Mouse (Mus musculus): ENCODE results near the gene Fbrs. TPM values are rescaled to one million over a fixed set of nuclear protein-coding genes. Genes with fewer than 3 reads are reported as not detected.
"Not testable (repeated sequence)": the region's sequence is repeated elsewhere in the genome, so short reads cannot be mapped to it uniquely, and the experiment has no call there.

Fbrs gene
- polyA plus RNA-seq (2015; fragmentation: Nextera tagmentation; extraction: Ambion mirVana), result 7.0 and 9.0 TPM in 2 replicates

GRCm38 (mm10) chr7:127478635-127479317 is at the start of gene Fbrs:
Gene Fbrs (plus strand): TSS chr7:127479199.
- Histone ChIP-seq H3K27me3 (no peaks in the 10 kb centered on the region), H3K4me1 (replicated peaks) (peaks cover 29% of the 10 kb centered on the region), H3K4me3 (peak within 1 kb of the TSS; percentile 91), H3K9me3 (replicated peaks) (no peaks in the 10 kb centered on the region), H3K4me2 (peak within 1 kb of the TSS; percentile 89), H3K9ac (peak within 1 kb of the TSS; percentile 91), H3K27ac (peak within 1 kb of the TSS; percentile 98), H3K36me3 (peaks cover 45% of the 10 kb centered on the region)
- ATAC-seq (replicated peaks; ENCODE audit: insufficient number of reproducible peaks, insufficient read depth, low FRiP score, low read depth), result peak; percentile 84
- WGBS, result under 1% methylated on average over 62 of the region's 62 CpGs

DNA sequence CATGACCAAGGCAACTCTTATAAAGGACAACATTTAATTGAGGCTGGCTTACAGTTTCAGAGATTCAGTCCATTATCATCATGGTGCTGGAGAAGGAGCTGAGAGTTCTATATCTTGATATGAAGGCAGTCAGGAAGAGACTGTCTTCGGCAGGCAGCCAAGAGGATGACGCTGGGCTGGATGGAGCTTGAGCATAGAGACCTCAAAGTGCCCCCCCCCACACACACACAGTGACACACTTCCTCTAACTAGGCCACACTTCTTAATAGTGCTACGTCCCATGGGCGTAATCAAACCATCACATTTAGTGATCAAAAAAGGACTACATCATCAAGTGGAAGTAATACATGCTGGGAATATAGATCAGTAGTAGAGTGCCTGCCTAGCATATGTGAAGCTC is 43.8 kb upstream of the Fbrs start:
- 0 out of 2 replicates have a peak, but pooled peaks cover 7% of the 10 kb centered on the region for H3K9me3 ChIP-seq (replicated peaks)
- H3K27ac ChIP-seq, result no peak overlapping the region
- no peak overlapping the region for H3K4me2 ChIP-seq
- 87% methylated on average over 4 of the region's 4 CpGs for WGBS
- no peak for ATAC-seq (replicated peaks; ENCODE audit: insufficient number of reproducible peaks, insufficient read depth, low FRiP score, low read depth)
- no peaks in the 10 kb centered on the region for H3K4me1 ChIP-seq (replicated peaks)
- no peak overlapping the region for H3K9ac ChIP-seq
- no peaks in the 10 kb centered on the region for H3K27me3 ChIP-seq
- H3K36me3 ChIP-seq, result no peaks in the 10 kb centered on the region
- H3K4me3 ChIP-seq, result no peak overlapping the region

DNA sequence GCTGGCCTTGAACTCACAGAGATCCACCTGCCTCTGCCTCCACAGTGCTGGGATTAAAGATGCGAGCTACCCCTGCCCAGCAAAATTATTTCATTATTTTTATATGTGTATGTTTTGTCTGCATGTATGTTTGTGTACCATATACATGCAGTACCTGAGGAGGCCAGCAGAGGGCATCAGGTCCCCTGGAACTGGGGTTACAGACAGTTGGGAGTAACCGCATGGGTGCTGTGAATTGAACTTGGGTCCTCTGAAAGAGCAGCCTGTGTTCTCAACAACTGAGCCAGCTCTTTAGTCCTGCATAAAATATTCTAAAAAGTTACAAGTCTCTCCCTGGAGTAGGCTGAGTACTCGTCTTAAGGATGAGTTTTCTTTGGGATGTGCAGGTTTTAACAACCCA is 41.3 kb upstream of the Fbrs start:
- WGBS, result 86% methylated on average over 3 of the region's 3 CpGs
- peaks cover 4% of the 10 kb centered on the region; the same call in 1 of the 2 replicates for H3K36me3 ChIP-seq
- ATAC-seq (replicated peaks; ENCODE audit: insufficient number of reproducible peaks, insufficient read depth, low FRiP score, low read depth), result no peak
- H3K9me3 ChIP-seq (replicated peaks), result 0 out of 2 replicates have a peak, but pooled peaks cover 7% of the 10 kb centered on the region
- H3K27ac ChIP-seq, result no peak overlapping the region
- H3K9ac ChIP-seq, result no peak overlapping the region
- H3K4me1 ChIP-seq (replicated peaks), result no peaks in the 10 kb centered on the region
- H3K4me2 ChIP-seq, result no peak overlapping the region
- H3K4me3 ChIP-seq, result no peak overlapping the region
- no peaks in the 10 kb centered on the region for H3K27me3 ChIP-seq

DNA sequence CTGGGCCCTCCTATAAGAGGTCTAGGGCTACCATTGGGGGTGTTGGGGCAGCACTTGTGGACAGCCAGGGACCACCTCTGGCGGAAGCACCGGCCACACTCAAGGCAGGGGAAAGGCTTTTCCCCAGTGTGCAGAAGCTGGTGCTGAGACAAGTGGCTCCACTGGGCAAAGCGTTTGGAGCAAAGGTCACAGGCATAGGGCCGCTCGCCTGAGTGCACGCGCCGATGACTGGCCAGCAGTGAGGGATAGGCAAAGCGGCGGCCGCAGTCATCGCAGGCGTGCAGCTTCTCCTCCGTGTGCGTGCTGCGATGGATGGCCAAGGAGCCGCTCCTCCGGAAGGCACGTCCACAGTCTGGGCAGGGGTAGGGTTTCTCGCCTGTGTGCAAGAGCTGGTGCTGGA is 35.0 kb upstream of the Fbrs start:
- H3K4me3 ChIP-seq, result no peak overlapping the region
- no peak overlapping the region for H3K4me2 ChIP-seq
- 88% methylated on average over 20 of the region's 20 CpGs for WGBS
- H3K9ac ChIP-seq, result no peak overlapping the region
- H3K4me1 ChIP-seq (replicated peaks), result 0 out of 2 replicates have a peak, but pooled peaks cover 5% of the 10 kb centered on the region
- H3K9me3 ChIP-seq (replicated peaks), result no peaks in the 10 kb centered on the region
- H3K36me3 ChIP-seq, result peaks cover 28% of the 10 kb centered on the region
- no peaks in the 10 kb centered on the region for H3K27me3 ChIP-seq
- ATAC-seq (replicated peaks; ENCODE audit: insufficient number of reproducible peaks, insufficient read depth, low FRiP score, low read depth), result no peak
- no peak overlapping the region for H3K27ac ChIP-seq

DNA sequence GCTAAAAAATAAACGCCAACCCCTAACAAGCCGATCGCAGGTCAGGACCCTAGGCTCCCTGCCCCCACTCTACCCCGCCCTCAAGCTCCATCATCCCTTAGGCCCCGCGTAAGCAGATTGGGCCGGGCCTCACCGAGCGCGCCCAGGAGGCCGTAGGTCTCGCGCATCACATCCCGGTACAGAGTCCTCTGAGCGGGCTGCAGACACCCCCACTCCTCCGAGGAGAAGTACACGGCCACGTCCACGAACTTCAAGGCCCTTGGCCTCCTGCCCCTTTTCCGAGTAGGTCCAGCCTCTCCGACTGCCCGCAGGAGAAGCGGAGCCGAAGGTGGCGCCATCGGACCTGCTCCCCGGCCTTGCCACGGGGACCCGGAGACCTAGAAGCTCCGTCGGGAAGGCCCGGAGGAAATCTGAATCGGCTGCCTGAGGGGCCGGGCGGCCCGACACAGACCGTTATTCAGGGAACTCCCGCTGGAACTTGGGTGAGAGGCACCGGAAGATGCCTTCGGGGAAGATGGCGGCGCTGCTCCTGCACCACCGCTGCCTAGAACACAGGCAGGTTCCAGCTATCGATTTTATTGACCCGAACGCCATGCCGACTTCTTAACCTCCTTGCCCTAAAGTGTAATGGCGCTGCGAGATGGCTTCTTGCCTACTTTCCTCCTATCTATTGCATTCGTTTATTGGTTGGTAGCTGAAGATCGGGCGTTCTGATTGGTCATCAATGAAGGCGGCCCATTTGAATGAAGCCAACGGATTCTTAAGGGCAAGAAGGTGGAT is 30.3 kb upstream of the Fbrs start, which contains the start of gene Zfp689:
TSS of gene Zfp689 (minus strand) at position 638 of the 780 bp plus-strand sequence.
- Histone ChIP-seq H3K4me1 (replicated peaks) (peaks cover 35% of the 10 kb centered on the region), H3K36me3 (peaks cover 17% of the 10 kb centered on the region), H3K9ac (peak within 1 kb of the TSS; percentile 79), H3K27ac (peak within 1 kb of the TSS; percentile 93), H3K4me2 (peak within 1 kb of the TSS; percentile 74), H3K27me3 (no peaks in the 10 kb centered on the region), H3K4me3 (peak within 1 kb of the TSS; percentile 67), H3K9me3 (replicated peaks) (no peaks in the 10 kb centered on the region)
- WGBS, result under 1% methylated on average over 54 of the region's 54 CpGs
- peak; percentile 88 for ATAC-seq (replicated peaks; ENCODE audit: insufficient number of reproducible peaks, insufficient read depth, low FRiP score, low read depth)

GRCm38 (mm10) chr7:127449966-127450365 is 29.0 kb upstream of the Fbrs start:
- no peaks in the 10 kb centered on the region for H3K27me3 ChIP-seq
- ATAC-seq (replicated peaks; ENCODE audit: insufficient number of reproducible peaks, insufficient read depth, low FRiP score, low read depth), result no peak
- H3K27ac ChIP-seq, result no peak overlapping the region
- peak overlapping the region; percentile 35; the same call in 1 of the 2 replicates for H3K9ac ChIP-seq
- no peaks in the 10 kb centered on the region for H3K9me3 ChIP-seq (replicated peaks)
- H3K4me1 ChIP-seq (replicated peaks), result peaks cover 35% of the 10 kb centered on the region
- H3K4me3 ChIP-seq, result peak overlapping the region; percentile 67
- H3K4me2 ChIP-seq, result peak overlapping the region; percentile 74
- H3K36me3 ChIP-seq, result peaks cover 9% of the 10 kb centered on the region
- WGBS, result 81% methylated on average over 7 of the region's 7 CpGs

- H3K36me3 ChIP-seq, result peaks cover 28% of the 10 kb centered on the region
- no peak for ATAC-seq (replicated peaks; ENCODE audit: insufficient number of reproducible peaks, insufficient read depth, low FRiP score, low read depth)
- WGBS, result 96% methylated on average over 2 of the region's 2 CpGs
- H3K4me3 ChIP-seq, result no peak overlapping the region
- H3K4me2 ChIP-seq, result no peak overlapping the region
- no peak overlapping the region for H3K9ac ChIP-seq
- H3K27me3 ChIP-seq, result no peaks in the 10 kb centered on the region
- no peak overlapping the region for H3K27ac ChIP-seq
- H3K4me1 ChIP-seq (replicated peaks), result peaks cover 30% of the 10 kb centered on the region
- H3K9me3 ChIP-seq (replicated peaks), result no peaks in the 10 kb centered on the region
Observed at GRCm38 (mm10) chr7:127453056-127453455, 25.9 kb upstream of the Fbrs start.

GRCm38 (mm10) chr7:127454905-127455304 is 24.1 kb upstream of the Fbrs start:
- no peak for ATAC-seq (replicated peaks; ENCODE audit: insufficient number of reproducible peaks, insufficient read depth, low FRiP score, low read depth)
- H3K9ac ChIP-seq, result no peak overlapping the region
- H3K27me3 ChIP-seq, result no peaks in the 10 kb centered on the region
- H3K4me3 ChIP-seq, result no peak overlapping the region
- H3K36me3 ChIP-seq, result peaks cover 38% of the 10 kb centered on the region
- H3K27ac ChIP-seq, result no peak overlapping the region
- peaks cover 23% of the 10 kb centered on the region for H3K4me1 ChIP-seq (replicated peaks)
- H3K9me3 ChIP-seq (replicated peaks), result no peaks in the 10 kb centered on the region
- WGBS, result 82% methylated on average over 7 of the region's 7 CpGs
- H3K4me2 ChIP-seq, result no peak overlapping the region

DNA sequence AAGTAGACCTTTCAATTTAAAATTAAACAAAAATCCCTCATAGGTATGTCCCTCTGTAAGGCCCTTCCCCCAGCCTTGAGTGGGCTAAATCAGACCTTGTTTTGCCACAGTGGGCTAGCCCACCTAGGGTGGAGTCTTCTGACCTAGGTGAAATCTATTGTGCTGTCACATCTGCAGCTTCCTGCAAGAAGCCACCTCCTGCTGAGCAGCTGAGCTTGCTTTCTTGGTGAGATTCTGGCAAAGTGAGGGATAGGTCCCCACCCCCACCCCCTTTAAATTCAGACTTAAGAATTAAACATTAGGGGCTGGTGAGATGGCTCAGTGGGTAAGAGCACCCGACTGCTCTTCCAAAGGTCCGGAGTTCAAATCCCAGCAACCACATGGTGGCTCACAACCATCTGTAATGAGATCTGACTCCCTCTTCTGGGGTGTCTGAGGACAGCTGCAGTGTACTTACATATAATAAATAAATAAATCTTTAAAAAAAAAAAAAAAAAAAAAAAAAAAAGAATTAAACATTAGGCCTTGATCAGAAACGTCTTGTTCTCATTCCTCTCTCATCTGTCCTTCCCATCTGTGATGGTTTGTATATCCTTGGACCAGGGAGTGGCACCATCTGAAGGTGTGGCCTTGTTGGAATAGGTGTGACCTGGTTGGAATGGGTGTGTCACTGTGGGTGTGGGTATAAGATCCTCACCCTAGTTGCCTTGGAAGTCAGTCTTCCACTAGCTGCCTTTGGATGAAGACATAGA is 20.5 kb upstream of the Fbrs start:
- H3K4me3 ChIP-seq; ATAC-seq (replicated peaks; ENCODE audit: insufficient number of reproducible peaks, insufficient read depth, low FRiP score, low read depth); H3K27me3 ChIP-seq; H3K9me3 ChIP-seq (replicated peaks); H3K4me2 ChIP-seq; H3K9ac ChIP-seq; H3K4me1 ChIP-seq (replicated peaks); H3K27ac ChIP-seq: not testable (repeated sequence)
- H3K36me3 ChIP-seq, result peaks cover 53% of the 10 kb centered on the region
- 86% methylated on average over 3 of the region's 3 CpGs for WGBS

- 97% methylated on average over 8 of the region's 8 CpGs for WGBS
Observed at GRCm38 (mm10) chr7:127459311-127459710, 19.7 kb upstream of the Fbrs start, which contains the start of gene Prr14. Gene Prr14 (plus strand): TSS chr7:127459611.

DNA sequence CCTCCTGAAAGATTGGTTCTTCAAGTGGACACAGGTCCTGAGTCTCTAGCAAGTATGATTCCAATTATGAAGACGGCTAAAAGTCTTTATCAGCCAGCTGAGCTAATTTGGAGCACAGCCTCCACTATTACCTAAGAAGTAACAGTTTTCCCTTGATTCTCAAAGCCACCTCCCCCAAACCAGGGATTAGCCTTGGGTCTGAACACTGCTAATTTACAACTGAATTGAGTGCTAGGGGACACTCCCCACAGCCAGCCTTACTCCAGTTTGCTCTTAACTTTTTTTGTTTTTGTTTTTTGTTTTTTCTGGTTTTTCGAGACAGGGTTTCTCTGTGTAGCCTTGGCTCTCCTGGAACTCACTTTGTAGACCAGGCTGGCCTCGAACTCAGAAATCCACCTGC is 13.8 kb upstream of the Fbrs start:
- Histone ChIP-seq H3K4me2 (no peak overlapping the region), H3K36me3 (peaks cover 32% of the 10 kb centered on the region), H3K9ac (no peak overlapping the region), H3K9me3 (replicated peaks) (no peaks in the 10 kb centered on the region), H3K27ac (no peak overlapping the region), H3K4me3 (no peak overlapping the region), H3K27me3 (no peaks in the 10 kb centered on the region), H3K4me1 (replicated peaks) (no peaks in the 10 kb centered on the region)
- ATAC-seq (replicated peaks; ENCODE audit: insufficient number of reproducible peaks, insufficient read depth, low FRiP score, low read depth), result no peak
- WGBS, result 87% methylated on average over 3 of the region's 3 CpGs

More at GRCm38 (mm10) chr7:127459311-127459710, 19.7 kb upstream of the Fbrs start, which contains the start of gene Prr14:
- peaks cover 53% of the 10 kb centered on the region for H3K36me3 ChIP-seq
- not testable (repeated sequence) for H3K4me3 ChIP-seq; H3K27me3 ChIP-seq; H3K4me1 ChIP-seq (replicated peaks); H3K9ac ChIP-seq; H3K27ac ChIP-seq; ATAC-seq (replicated peaks; ENCODE audit: insufficient number of reproducible peaks, insufficient read depth, low FRiP score, low read depth); H3K4me2 ChIP-seq; H3K9me3 ChIP-seq (replicated peaks)
